Mouse (Mus musculus) heart, adult 2 months (tissue): ENCODE measurements at regions not wholly inside any gene's neighbourhood (a gene's known extent, or its start where the extent isn't known, plus 50 kb on each side); places are given as distances from the start of the nearest gene placed in this dataset.

Experiments used
- CTCF ChIP-seq: fragments of 200-600 bp; IDR thresholded peaks from 2 replicates; pipeline ENCODE4 v1.8.1; 2022; ENCODE audit warnings: antibody characterized with exemption, mild to moderate bottlenecking, moderate library complexity
- EP300 ChIP-seq: fragments of 200-500 bp; IDR thresholded peaks from 2 replicates; pipeline ENCODE4 v1.6.1; 2011; ENCODE audit warnings: low read depth, low read length, control low read depth; ENCODE audit not compliant: insufficient read depth

DNA sequence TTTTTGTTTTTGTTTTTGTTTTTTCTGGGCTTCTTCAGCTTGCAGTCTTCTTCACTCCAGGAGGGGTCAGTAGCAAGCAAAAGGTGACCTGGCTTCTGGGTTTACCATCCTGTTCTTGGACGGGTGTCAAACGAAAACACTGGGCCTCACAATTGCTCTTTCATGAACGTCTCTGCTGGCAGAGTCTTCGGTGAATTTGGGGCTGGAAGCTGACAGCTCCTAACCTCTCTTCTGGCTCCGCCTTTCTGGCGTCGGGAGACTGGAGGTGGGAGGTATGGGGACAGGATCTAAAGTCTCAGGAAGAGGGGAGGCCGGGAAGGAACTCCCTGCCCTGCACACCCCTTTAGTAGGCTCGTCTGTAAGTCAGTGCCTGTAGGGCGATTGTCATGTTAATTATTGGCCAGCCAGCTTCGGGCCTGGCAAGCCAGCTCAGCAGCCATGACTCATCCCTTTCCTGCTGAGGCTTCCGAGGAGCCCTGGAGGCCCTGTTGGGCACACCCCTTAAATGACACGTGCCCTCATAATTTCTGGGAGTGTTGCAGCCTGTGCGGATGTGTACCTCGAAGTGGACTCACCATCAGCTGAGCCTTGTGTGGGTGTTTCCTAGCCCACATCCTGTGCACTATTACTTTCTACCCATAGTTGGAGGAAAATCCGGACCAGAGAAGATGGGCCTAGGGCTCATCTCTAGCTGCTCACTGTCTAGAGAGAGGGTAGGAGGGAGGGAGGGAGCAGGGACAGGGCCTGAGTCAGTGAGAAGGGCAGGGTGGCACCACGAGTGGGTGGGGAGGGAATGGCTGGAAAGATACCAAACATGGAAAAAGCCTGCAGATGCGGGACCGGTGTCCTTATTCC, 65.6 kb upstream of the Sertad2 start:
- TF ChIP-seq CTCF, result peak; percentile 76
- TF ChIP-seq EP300, result 0 out of 2 replicates have a peak, but pooled peaks have one; percentile 36
